Comparison of ENCODE assay signal across 19 mouse cellular contexts in genomic region chr13:6487837-6488236, GRCm38 (mm10).
"Had no signal": no experiment of that assay in that cellular context is flagged by ENCODE, and none has a peak within 500 bp of the region (broad histone marks: within the 10 kb centered on the region; RNA-seq: fewer than 3 reads in every experiment).

No protein-coding gene starts in this region.

- H3K27ac ChIP-seq: midbrain, embryonic 10.5 days; midbrain, embryonic 12.5 days; neural tube, embryonic 13.5 days; neural tube, embryonic 15.5 days had no signal

- ATAC-seq: midbrain, embryonic 16.5 days had no signal

- H3K4me1 ChIP-seq: midbrain, embryonic 10.5 days; midbrain, embryonic 12.5 days; neural tube, embryonic 13.5 days; neural tube, embryonic 15.5 days had no signal

- H3K9me3 ChIP-seq: midbrain, embryonic 10.5 days; midbrain, embryonic 12.5 days; neural tube, embryonic 13.5 days; neural tube, embryonic 15.5 days had no signal

- H3K4me3 ChIP-seq: midbrain, embryonic 10.5 days; midbrain, embryonic 12.5 days; myocyte; neural tube, embryonic 13.5 days; neural tube, embryonic 15.5 days had no signal

- DNase-seq: lung, adult 18-20 months; lung, embryonic 14.5 days; lung, postnatal 10 days; lung, postnatal 4 days; midbrain, embryonic 14.5 days; retina, postnatal 1 day; right cerebral cortex, adult 18-20 months; right cerebral cortex, postnatal 25 days; right cerebral cortex, postnatal 4 days; spleen, adult 18-20 months; thymus, adult 18-20 months; thymus, postnatal 14 days; thymus, postnatal 36 days had no signal

- H3K27me3 ChIP-seq: midbrain, embryonic 12.5 days; neural tube, embryonic 13.5 days; neural tube, embryonic 15.5 days had no signal

- H3K36me3 ChIP-seq: midbrain, embryonic 10.5 days; midbrain, embryonic 12.5 days; neural tube, embryonic 13.5 days; neural tube, embryonic 15.5 days had no signal
